Mouse (Mus musculus) MEL (cell line): Measurements from ENCODE around the gene Hpcal1. TPM values are rescaled to one million over a fixed set of nuclear protein-coding genes. Genes with fewer than 3 reads are reported as not detected.

Source experiments
- DNase-seq: peaks from one replicate; pipeline ENCODE4 v3.0.0; 2011; ENCODE audit warnings: low read depth, low spot score
- H3K27ac ChIP-seq: 2 replicates; pipeline ENCODE4 v1.5.1; 2012; ENCODE audit warnings: low read depth, mild to moderate bottlenecking, control low read depth, low read length, moderate library complexity; ENCODE audit not compliant: control insufficient read depth
- H3K27me3 ChIP-seq, 2 experiments: fragments of 150-350 bp in 1 of 2; sonication (generic) in 1 of 2; 2 replicates each; pipeline ENCODE4 v1.6.1; 2012; ENCODE audit warnings: low read length in 2 of 2, mild to moderate bottlenecking in 2 of 2, improper control_type of control experiment in 1 of 2, moderate library complexity in 1 of 2; ENCODE audit not compliant: insufficient read depth in 2 of 2, control insufficient read depth in 1 of 2
- H3K36me3 ChIP-seq, 2 experiments: 2 replicates each; pipeline ENCODE4 v1.6.1; 2012 to 2014; ENCODE audit warnings: low read length in 2 of 2, improper control_type of control experiment in 1 of 2, inconsistent platforms in 1 of 2, mild to moderate bottlenecking in 1 of 2; ENCODE audit not compliant: insufficient read depth in 2 of 2, control insufficient read depth in 1 of 2
- H3K4me1 ChIP-seq, 2 experiments: fragments of 150-350 bp in 1 of 2; sonication (generic) in 1 of 2; 2 replicates each; pipeline ENCODE4 v1.6.1; 2012; ENCODE audit warnings: low read length in 2 of 2, improper control_type of control experiment in 1 of 2, mild to moderate bottlenecking in 1 of 2; ENCODE audit not compliant: insufficient read depth in 2 of 2, control insufficient read depth in 1 of 2
- H3K4me3 ChIP-seq, 2 experiments: fragments of 150-350 bp in 1 of 2; sonication (generic) in 1 of 2; 2 replicates each; pipeline ENCODE4 v1.5.1; 2012; ENCODE audit warnings: low read depth in 2 of 2, low read length in 2 of 2, mild to moderate bottlenecking in 2 of 2, moderate library complexity in 2 of 2, control low read depth in 1 of 2, improper control_type of control experiment in 1 of 2; ENCODE audit not compliant: control insufficient read depth in 1 of 2, insufficient read depth in 1 of 2
- H3K79me2 ChIP-seq: 2 replicates; pipeline ENCODE4 v1.6.1; 2012; ENCODE audit warnings: mild to moderate bottlenecking, low read length, moderate library complexity; ENCODE audit not compliant: control insufficient read depth, poor library complexity, insufficient read depth
- H3K9ac ChIP-seq: 2 replicates; pipeline ENCODE4 v1.6.1; 2012; ENCODE audit warnings: low read depth, mild to moderate bottlenecking, control low read depth, low read length, moderate library complexity; ENCODE audit not compliant: control insufficient read depth, poor library complexity, severe bottlenecking
- H3K9me3 ChIP-seq: fragments of 150-350 bp; sonication (generic); replicated peaks from 2 replicates; pipeline ENCODE4 v1.6.1; 2012; ENCODE audit warnings: mild to moderate bottlenecking, low read length, improper control_type of control experiment, moderate library complexity; ENCODE audit not compliant: insufficient read depth
- BHLHE40 ChIP-seq: IDR thresholded peaks from 2 replicates; pipeline ENCODE4 v1.6.1; 2012; ENCODE audit warnings: low read depth, mild to moderate bottlenecking, inconsistent platforms, low read length, improper control_type of control experiment, borderline replicate concordance
- CTCF ChIP-seq, 3 experiments: IDR thresholded peaks in 2 of 3; conservative IDR thresholded peaks in 1 of 3; 2 replicates each; pipeline ENCODE4 v1.5.1; 2011 to 2012; ENCODE audit warnings: low read length in 3 of 3, low read depth in 2 of 3, mild to moderate bottlenecking in 2 of 3, improper control_type of control experiment in 1 of 3, inconsistent platforms in 1 of 3, mixed read lengths in 1 of 3, moderate library complexity in 1 of 3; ENCODE audit not compliant: control insufficient read depth in 1 of 3, insufficient read depth in 1 of 3, poor library complexity in 1 of 3, severe bottlenecking in 1 of 3
- E2F4 ChIP-seq: IDR thresholded peaks from 2 replicates; pipeline ENCODE4 v1.6.1; 2011; ENCODE audit warnings: low read depth, low read length, improper control_type of control experiment, borderline replicate concordance
- ELF1 ChIP-seq: IDR thresholded peaks from 2 replicates; pipeline ENCODE4 v1.6.1; 2014; ENCODE audit warnings: low read depth, mild to moderate bottlenecking, inconsistent platforms, low read length, improper control_type of control experiment, moderate library complexity
- ETS1 ChIP-seq: IDR thresholded peaks from 2 replicates; pipeline ENCODE4 v1.6.1; 2012; ENCODE audit warnings: low read depth, mild to moderate bottlenecking, inconsistent platforms, low read length, improper control_type of control experiment, moderate library complexity
- HCFC1 ChIP-seq: IDR thresholded peaks from 2 replicates; pipeline ENCODE4 v1.6.1; 2012; ENCODE audit warnings: low read depth, mild to moderate bottlenecking, inconsistent platforms, low read length, improper control_type of control experiment, moderate library complexity
- MAFK ChIP-seq: IDR thresholded peaks from 2 replicates; pipeline ENCODE4 v1.6.1; 2011; ENCODE audit warnings: low read depth, mild to moderate bottlenecking, low read length, improper control_type of control experiment, borderline replicate concordance
- MAX ChIP-seq: IDR thresholded peaks from 2 replicates; pipeline ENCODE4 v1.6.1; 2011; ENCODE audit warnings: low read length, improper control_type of control experiment
- MEF2A ChIP-seq: IDR thresholded peaks from 2 replicates; pipeline ENCODE4 v1.6.1; 2014; ENCODE audit warnings: low read depth, mild to moderate bottlenecking, inconsistent platforms, low read length, improper control_type of control experiment; ENCODE audit not compliant: poor library complexity, insufficient replicate concordance, severe bottlenecking; ENCODE audit errors: extremely low read depth
- MYB ChIP-seq: IDR thresholded peaks from 2 replicates; pipeline ENCODE4 v1.6.1; 2011; ENCODE audit warnings: mild to moderate bottlenecking, low read depth, low read length, improper control_type of control experiment
- MYC ChIP-seq: IDR thresholded peaks from 2 replicates; pipeline ENCODE4 v1.6.1; 2011; ENCODE audit warnings: low read depth, mild to moderate bottlenecking, low read length, improper control_type of control experiment, moderate library complexity
- NELFE ChIP-seq: IDR thresholded peaks from 2 replicates; pipeline ENCODE4 v1.6.1; 2011; ENCODE audit warnings: low read depth, low read length, improper control_type of control experiment
- POLR2AphosphoS2 ChIP-seq: IDR thresholded peaks from 2 replicates; pipeline ENCODE4 v1.6.1; 2011; ENCODE audit warnings: low read length, improper control_type of control experiment
- POLR2AphosphoS5 ChIP-seq: IDR thresholded peaks from 2 replicates; pipeline ENCODE4 v1.6.1; 2012; ENCODE audit warnings: low read depth, borderline replicate concordance, mild to moderate bottlenecking, inconsistent platforms, low read length, moderate library complexity, mixed read lengths
- RAD21 ChIP-seq: IDR thresholded peaks from 2 replicates; pipeline ENCODE4 v1.6.1; 2011; ENCODE audit warnings: mild to moderate bottlenecking, low read depth, low read length, improper control_type of control experiment
- SIN3A ChIP-seq: IDR thresholded peaks from 2 replicates; pipeline ENCODE4 v1.6.1; 2012; ENCODE audit warnings: low read length, improper control_type of control experiment, inconsistent platforms
- USF1 ChIP-seq: IDR thresholded peaks from 2 replicates; pipeline ENCODE4 v1.6.1; 2014; ENCODE audit warnings: low read depth, mild to moderate bottlenecking, inconsistent platforms, low read length, improper control_type of control experiment, moderate library complexity
- USF2 ChIP-seq, 2 experiments: IDR thresholded peaks; 2 replicates each; pipeline ENCODE4 v1.6.1; 2011 to 2012; ENCODE audit warnings: improper control_type of control experiment in 2 of 2, low read length in 2 of 2, borderline replicate concordance in 1 of 2, inconsistent platforms in 1 of 2, low read depth in 1 of 2, mild to moderate bottlenecking in 1 of 2; ENCODE audit not compliant: insufficient read depth in 1 of 2
- ZMIZ1 ChIP-seq: IDR thresholded peaks from 2 replicates; pipeline ENCODE4 v1.6.1; 2012; ENCODE audit warnings: low read depth, mild to moderate bottlenecking, inconsistent platforms, low read length, improper control_type of control experiment, moderate library complexity
- polyA plus RNA-seq, 2 experiments: library from polyadenylated mRNA; stranded (reverse) in 1 of 2; unstranded in 1 of 2; fragments of >175 nt in 1 of 2; fragments of >200 nt in 1 of 2; gene quantifications; 2 replicates each; pipeline versions ENCODE4 v1.2.1 to v1.2.4; 2012; ENCODE audit warnings: low replicate concordance in 2 of 2, low read depth in 1 of 2; ENCODE audit not compliant: insufficient read length in 2 of 2, insufficient read depth in 1 of 2, missing spikeins in 1 of 2
- total RNA-seq: library from RNA; depleted of rRNA; stranded (reverse); fragments of 300-350 nt; gene quantifications from 2 replicates; pipeline ENCODE4 v1.2.3, GENCODE M21; 2012

Gene Hpcal1
- total and polyA plus RNA-seq, 3 experiments, result 9.1 to 23.0 TPM; not detected in 1

DNA sequence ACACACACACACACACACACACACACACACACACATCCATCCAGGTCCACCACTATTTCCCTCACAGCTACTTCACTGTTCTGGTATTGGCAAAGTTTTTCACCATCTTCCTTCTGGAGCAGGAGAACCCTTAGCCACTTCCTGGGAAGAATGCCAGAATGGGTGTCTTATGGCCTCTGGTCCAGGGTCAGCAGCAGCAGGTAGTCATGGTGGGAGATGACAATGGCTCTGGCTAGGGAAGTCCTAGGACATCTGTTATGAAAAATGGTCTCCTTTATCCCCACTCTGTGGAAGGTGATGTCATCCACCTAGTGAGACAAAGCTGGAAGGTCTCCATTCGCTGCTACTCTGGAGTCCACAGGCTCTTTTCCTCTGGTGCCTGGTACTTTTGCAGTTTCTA is 64.1 kb downstream of the Hpcal1 start:
- TF ChIP-seq USF1, result no peak
- TF ChIP-seq MAX, result no peak
- no peak for TF ChIP-seq E2F4
- TF ChIP-seq USF2 (IDR thresholded peaks at IDR 0.05; ENCODE audit: borderline replicate concordance in 1 of 2, insufficient read depth in 1 of 2, low read depth in 1 of 2, low read length in 2 of 2), result no peak
- TF ChIP-seq ETS1, result no peak
- no peak for TF ChIP-seq CTCF (IDR thresholded peaks at IDR 0.05 in 2 of 3, conservative IDR thresholded peaks at IDR 0.05 in 1 of 3; ENCODE audit: control insufficient read depth in 1 of 3, insufficient read depth in 1 of 3, low read depth in 2 of 3, low read length in 3 of 3, poor library complexity in 1 of 3, severe bottlenecking in 1 of 3)
- TF ChIP-seq MYC, result no peak
- TF ChIP-seq MAFK, result no peak
- TF ChIP-seq ELF1, result no peak
- no peak for TF ChIP-seq MYB
- no peak for TF ChIP-seq RAD21
- TF ChIP-seq BHLHE40, result no peak
- TF ChIP-seq ZMIZ1, result no peak
- no peak for TF ChIP-seq MEF2A
- no peak for TF ChIP-seq POLR2AphosphoS5
- no peak for TF ChIP-seq HCFC1
- TF ChIP-seq SIN3A, result no peak
- TF ChIP-seq NELFE, result no peak
- no peaks in the 10 kb centered on the region for H3K27me3 ChIP-seq
- no peaks in the 10 kb centered on the region for H3K79me2 ChIP-seq

DNA sequence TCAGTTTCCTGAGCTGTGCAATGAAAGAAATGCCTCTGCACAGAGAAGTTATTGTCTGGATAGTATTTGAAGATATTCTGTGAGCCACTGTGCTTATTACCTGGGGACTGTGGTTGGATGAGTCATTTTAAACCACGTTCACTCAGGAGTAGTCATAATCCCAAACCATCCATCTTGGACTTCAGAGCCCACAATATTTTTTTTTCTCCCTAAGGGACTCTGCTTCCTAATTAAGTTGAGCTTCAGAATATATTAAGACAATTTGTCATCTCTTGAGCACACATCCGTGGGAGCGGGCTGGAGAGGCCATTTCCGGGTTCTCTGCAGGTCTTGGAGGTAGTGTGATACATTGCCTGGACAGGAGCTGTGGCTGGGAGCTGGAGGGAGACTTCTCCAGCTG is 66.2 kb downstream of the Hpcal1 start:
- Histone ChIP-seq H3K9ac (no peak overlapping the region), H3K9me3 (no peaks in the 10 kb centered on the region), H3K79me2 (no peaks in the 10 kb centered on the region), H3K4me1 (no peaks in the 10 kb centered on the region), H3K27ac (no peak overlapping the region), H3K27me3 (no peaks in the 10 kb centered on the region), H3K4me3 (no peak overlapping the region), H3K36me3 (no peaks in the 10 kb centered on the region)
- no peak for TF ChIP-seq NELFE
- no peak for TF ChIP-seq POLR2AphosphoS2
- DNase-seq, result no peak

More for the DNA sequence above, 64.1 kb downstream of the Hpcal1 start:
- Histone ChIP-seq H3K4me1 (no peaks in the 10 kb centered on the region), H3K4me3 (no peak overlapping the region), H3K36me3 (no peaks in the 10 kb centered on the region), H3K9ac (no peak overlapping the region), H3K9me3 (no peaks in the 10 kb centered on the region), H3K27ac (no peak overlapping the region)
- DNase-seq, result no peak
